Mouse (Mus musculus) stomach, embryonic 14.5 days (tissue): ENCODE measurements around the gene Snx4. TPM values are rescaled to one million over a fixed set of nuclear protein-coding genes. Genes with fewer than 3 reads are reported as not detected.

Experiments
- ATAC-seq: fragments of 200-750 bp; cut with Nextera tagmentation; 2 replicates; pipeline ENCODE4 v1.8.0; 2017; ENCODE audit warnings: low read depth, moderate TSS enrichment; ENCODE audit not compliant: insufficient number of reproducible peaks, insufficient read depth, low FRiP score
- H3K27ac ChIP-seq: fragments of 300-500 bp; sonication (generic); 2 replicates; pipeline ENCODE4 v1.5.1; 2014; ENCODE audit warnings: mild to moderate bottlenecking, low read length, moderate library complexity, mixed read lengths
- H3K27me3 ChIP-seq: fragments of 300-500 bp; sonication (generic); 2 replicates; pipeline ENCODE4 v1.6.1; 2014; ENCODE audit warnings: low read length, control low read depth, mixed read lengths; ENCODE audit not compliant: control insufficient read depth, insufficient read depth
- H3K36me3 ChIP-seq: fragments of 300-500 bp; sonication (generic); 2 replicates; pipeline ENCODE4 v1.6.1; 2014; ENCODE audit warnings: mild to moderate bottlenecking, control low read depth, low read length, moderate library complexity, mixed read lengths; ENCODE audit not compliant: control insufficient read depth, insufficient read depth
- H3K4me1 ChIP-seq: fragments of 300-500 bp; sonication (generic); 2 replicates; pipeline ENCODE4 v1.6.1; 2014; ENCODE audit warnings: low read length, control low read depth, mixed read lengths; ENCODE audit not compliant: control insufficient read depth, insufficient read depth
- H3K4me2 ChIP-seq: fragments of 300-500 bp; sonication (generic); replicated peaks from 2 replicates; pipeline ENCODE4 v1.6.1; 2014; ENCODE audit warnings: low read depth, low read length, control low read depth
- H3K4me3 ChIP-seq: fragments of 300-500 bp; sonication (generic); 2 replicates; pipeline ENCODE4 v1.5.1; 2014; ENCODE audit warnings: low read depth, low read length, control low read depth
- H3K9ac ChIP-seq: fragments of 300-500 bp; sonication (generic); replicated peaks from 2 replicates; pipeline ENCODE4 v1.6.1; 2014; ENCODE audit warnings: low read depth, mild to moderate bottlenecking, control low read depth, low read length, moderate library complexity, mixed read lengths
- H3K9me3 ChIP-seq: fragments of 300-500 bp; sonication (generic); 2 replicates; pipeline ENCODE4 v1.6.1; 2016; ENCODE audit warnings: low read depth, low read length, control low read depth; ENCODE audit not compliant: control insufficient read depth
- WGBS: fragments of 180-500 bp; shearing (Covaris S2); extraction: QIAGEN DNeasy Blood & Tissue Kit; methylation state at CpG from one replicate; pipeline ENCODE4 v1.1.7; 2014; 5-methylcytosine and 5-hydroxymethylcytosine counted together
- polyA plus RNA-seq: library from polyadenylated mRNA; unstranded; fragments of >200 nt; fragmentation: Nextera tagmentation; extraction: Ambion mirVana; gene quantifications from 2 replicates; pipeline ENCODE4 v1.2.1, GENCODE M21; 2014

Snx4 gene
- polyA plus RNA-seq, 1 experiment from 2014 or later: 79.6 TPM

DNA sequence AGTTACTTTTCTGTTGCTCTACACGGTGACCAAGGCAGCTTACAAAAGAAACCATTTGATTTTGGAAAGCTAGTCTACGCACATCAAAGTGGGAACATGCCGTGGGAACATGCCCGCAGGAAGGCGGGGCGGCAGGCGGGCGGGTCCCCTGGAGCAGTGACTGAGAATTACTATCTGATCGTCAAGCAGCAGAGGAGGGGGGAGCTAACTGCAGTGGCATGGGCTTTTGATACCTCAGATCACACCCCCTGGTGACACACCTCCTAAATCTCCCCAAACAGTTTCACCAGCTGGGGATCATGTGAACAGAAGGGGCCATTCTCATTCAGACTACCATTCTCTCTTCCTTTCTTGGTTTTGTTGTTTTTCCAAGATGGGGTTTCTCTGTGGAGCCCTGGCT, 37.3 kb downstream of the Snx4 start:
- peaks cover 4% of the 10 kb centered on the region; the same call in 1 of the 2 replicates for H3K9me3 ChIP-seq
- no peak overlapping the region for H3K9ac ChIP-seq
- no peaks in the 10 kb centered on the region for H3K4me1 ChIP-seq
- peaks cover 68% of the 10 kb centered on the region for H3K36me3 ChIP-seq
- H3K27ac ChIP-seq: no peak overlapping the region
- ATAC-seq: no peak
- no peak overlapping the region for H3K4me2 ChIP-seq
- H3K27me3 ChIP-seq: no peaks in the 10 kb centered on the region
- WGBS: 79% methylated on average over 9 of the region's 9 CpGs
- H3K4me3 ChIP-seq: no peak overlapping the region

DNA sequence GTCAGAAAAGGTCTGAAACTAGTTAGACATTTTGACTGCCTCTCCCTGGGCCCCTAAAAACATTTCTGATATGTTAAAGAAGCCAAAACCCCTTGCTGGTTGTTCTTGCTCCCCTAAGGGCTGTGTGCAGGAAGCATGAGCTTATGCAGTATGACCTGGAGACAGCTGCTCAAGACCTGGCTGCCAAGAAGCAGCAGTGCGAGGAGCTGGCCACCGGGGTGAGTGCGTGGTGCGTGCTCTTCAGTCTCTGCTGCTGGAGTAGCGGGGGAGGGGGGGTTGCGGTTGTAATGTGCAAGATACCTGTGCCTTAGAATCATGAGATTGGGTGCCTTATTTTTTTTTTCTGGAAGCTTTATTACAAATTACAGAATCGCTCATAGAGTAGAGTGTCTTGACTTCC, 38.7 kb downstream of the Snx4 start:
- H3K9me3 ChIP-seq: peaks cover 4% of the 10 kb centered on the region; the same call in 1 of the 2 replicates
- WGBS: 80% methylated on average over 7 of the region's 7 CpGs
- no peak overlapping the region for H3K9ac ChIP-seq
- H3K4me1 ChIP-seq: no peaks in the 10 kb centered on the region
- no peak overlapping the region for H3K4me3 ChIP-seq
- no peaks in the 10 kb centered on the region for H3K27me3 ChIP-seq
- H3K36me3 ChIP-seq: peaks cover 76% of the 10 kb centered on the region
- H3K4me2 ChIP-seq: no peak overlapping the region
- ATAC-seq: no peak
- no peak overlapping the region for H3K27ac ChIP-seq

DNA sequence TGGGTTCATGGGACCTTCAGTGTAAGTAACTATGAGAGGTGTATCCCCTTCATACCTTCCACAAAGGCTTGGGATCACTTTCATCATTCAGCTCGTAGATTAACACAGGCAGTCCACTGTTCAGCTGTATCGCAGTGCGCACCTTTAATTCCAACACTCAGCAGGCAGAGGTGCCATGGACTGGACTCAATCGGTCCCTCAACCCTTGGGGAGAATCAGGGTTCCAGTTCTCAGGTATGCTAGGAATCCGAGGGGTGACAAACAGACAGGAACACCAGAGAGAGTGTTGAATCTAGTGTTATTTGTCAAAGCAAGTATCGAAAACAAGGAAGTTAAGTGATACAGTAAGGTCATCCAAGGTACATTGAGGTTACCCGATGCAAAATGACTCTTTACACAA, 41.0 kb downstream of the Snx4 start:
- Histone ChIP-seq H3K4me3 (no peak overlapping the region), H3K9me3 (peaks cover 4% of the 10 kb centered on the region; the same call in 1 of the 2 replicates), H3K36me3 (peaks cover 84% of the 10 kb centered on the region), H3K27me3 (no peaks in the 10 kb centered on the region), H3K9ac (no peak overlapping the region), H3K4me2 (no peak overlapping the region), H3K4me1 (no peaks in the 10 kb centered on the region), H3K27ac (no peak overlapping the region)
- WGBS: 97% methylated on average over 7 of the region's 7 CpGs
- ATAC-seq: no peak

DNA sequence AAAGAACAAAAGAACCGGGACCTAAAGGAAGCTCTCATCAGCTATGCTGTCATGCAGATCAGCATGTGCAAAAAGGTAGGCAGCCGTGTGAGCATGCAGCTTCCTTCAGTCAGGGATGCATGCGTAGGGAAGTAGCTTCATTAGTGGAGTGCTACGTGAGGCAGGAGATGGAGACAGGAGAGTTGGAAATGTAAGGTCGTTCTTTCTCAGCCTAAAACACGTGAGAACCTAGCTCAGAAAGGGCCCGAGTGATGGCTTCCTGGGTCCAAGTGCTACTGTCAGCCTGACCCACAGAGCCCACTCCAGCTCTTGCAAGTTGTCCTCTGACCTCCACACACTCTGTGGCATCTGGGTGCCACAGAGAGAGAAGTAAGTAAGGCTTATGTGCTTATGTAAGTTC, 43.4 kb downstream of the Snx4 start:
- WGBS: 95% methylated on average over 7 of the region's 7 CpGs
- Histone ChIP-seq H3K36me3 (peaks cover 78% of the 10 kb centered on the region), H3K27ac (no peak overlapping the region), H3K4me1 (no peaks in the 10 kb centered on the region), H3K9ac (no peak overlapping the region), H3K27me3 (no peaks in the 10 kb centered on the region), H3K4me3 (no peak overlapping the region), H3K9me3 (peaks cover 4% of the 10 kb centered on the region; the same call in 1 of the 2 replicates), H3K4me2 (no peak overlapping the region)
- no peak for ATAC-seq

DNA sequence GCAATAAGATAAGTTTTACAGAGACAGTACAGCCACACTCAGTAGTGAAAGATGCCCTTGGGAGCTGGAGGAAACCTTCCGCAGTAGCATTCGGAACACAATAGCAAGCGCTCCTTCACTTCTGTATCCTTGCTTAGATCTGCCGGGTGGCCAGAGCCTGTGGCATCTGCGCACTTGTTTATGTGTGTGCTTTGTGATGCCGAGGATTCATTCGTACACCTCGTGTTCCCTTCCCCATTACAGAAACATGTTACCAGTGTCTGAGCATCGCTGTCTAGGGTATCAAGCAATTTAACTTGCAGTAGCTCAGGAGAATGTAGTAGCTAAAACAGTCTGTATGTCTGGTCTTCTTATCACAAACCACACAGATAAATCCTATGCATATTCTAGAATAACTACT, 44.1 kb downstream of the Snx4 start:
- 94% methylated on average over 9 of the region's 9 CpGs for WGBS
- Histone ChIP-seq H3K9ac (no peak overlapping the region), H3K36me3 (peaks cover 79% of the 10 kb centered on the region), H3K9me3 (peaks cover 4% of the 10 kb centered on the region; the same call in 1 of the 2 replicates), H3K27me3 (no peaks in the 10 kb centered on the region), H3K4me1 (no peaks in the 10 kb centered on the region), H3K4me3 (no peak overlapping the region), H3K4me2 (no peak overlapping the region), H3K27ac (no peak overlapping the region)
- ATAC-seq: no peak

DNA sequence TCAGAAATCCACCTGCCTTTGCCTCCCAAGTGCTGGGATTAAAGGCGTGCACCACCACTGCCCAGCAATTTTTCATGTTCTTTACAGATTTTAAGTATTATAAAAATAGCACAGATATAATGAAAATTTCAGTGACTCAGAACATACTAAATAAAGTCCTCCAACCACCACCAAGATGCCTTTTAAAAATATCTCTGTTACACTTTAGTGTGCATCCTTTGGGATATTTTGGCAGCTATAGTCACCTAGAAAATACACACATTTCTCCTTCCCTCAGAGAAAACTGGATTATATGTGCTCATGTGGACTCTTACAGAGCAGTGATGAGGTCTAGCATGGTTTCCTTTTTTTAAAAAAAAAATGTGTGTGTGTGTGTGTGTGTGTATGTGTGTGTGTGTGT, 46.3 kb downstream of the Snx4 start:
- Histone ChIP-seq H3K36me3 (peaks cover 59% of the 10 kb centered on the region), H3K9me3 (no peaks in the 10 kb centered on the region), H3K27me3 (no peaks in the 10 kb centered on the region), H3K27ac (no peak overlapping the region), H3K4me1 (no peaks in the 10 kb centered on the region), H3K4me3 (no peak overlapping the region), H3K9ac (no peak overlapping the region), H3K4me2 (no peak overlapping the region)
- no peak for ATAC-seq
- WGBS: 95% methylated on average over 1 of the region's 1 CpGs

DNA sequence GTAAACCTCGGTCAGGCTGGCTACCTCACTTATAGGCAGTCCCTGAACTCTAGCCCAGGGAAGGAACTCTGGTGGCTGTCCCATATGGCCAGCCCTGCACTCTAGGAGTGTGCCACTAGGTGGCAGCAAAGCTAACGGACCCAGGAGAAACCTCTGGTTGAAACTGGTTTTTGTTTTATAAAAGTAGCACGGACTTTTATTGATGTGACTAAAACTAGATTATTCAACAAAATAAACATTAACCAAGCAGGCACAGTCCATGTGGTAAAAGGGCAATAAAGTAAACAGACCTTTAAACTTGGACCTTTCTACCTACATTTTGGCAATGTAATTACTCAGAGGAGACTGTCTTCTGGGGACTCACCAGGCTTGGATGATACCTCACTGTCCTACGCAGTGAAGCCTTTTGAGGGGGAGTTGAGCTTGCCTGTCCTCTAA, 55.4 kb downstream of the Snx4 start:
- 12% methylated on average over 4 of the region's 4 CpGs for WGBS
- Histone ChIP-seq H3K27me3 (no peaks in the 10 kb centered on the region), H3K4me3 (no peak overlapping the region), H3K36me3 (peaks cover 9% of the 10 kb centered on the region; the same call in 1 of the 2 replicates), H3K4me2 (no peak overlapping the region; the same call in 1 of the 2 replicates), H3K4me1 (no peaks in the 10 kb centered on the region), H3K27ac (no peak overlapping the region), H3K9ac (no peak overlapping the region), H3K9me3 (no peaks in the 10 kb centered on the region)
- ATAC-seq: no peak

DNA sequence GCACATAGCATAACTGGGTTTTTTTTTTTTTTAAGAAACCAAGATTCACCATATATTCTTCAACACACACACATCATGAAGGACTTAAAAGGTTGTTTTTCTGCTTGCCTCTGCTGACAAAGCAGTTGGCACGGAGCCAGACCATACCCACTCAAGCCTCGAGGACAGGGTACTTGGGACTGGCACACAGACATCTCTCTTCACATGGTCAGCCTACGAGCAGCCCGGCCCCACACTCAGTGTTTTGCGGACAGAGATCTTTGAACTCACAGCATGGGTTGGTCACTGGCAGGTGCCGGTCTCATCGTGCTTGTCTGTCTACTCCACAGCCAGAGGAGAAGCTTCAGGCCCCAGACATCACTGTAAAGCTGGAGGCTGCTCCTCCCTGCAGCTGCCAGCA, 56.5 kb downstream of the Snx4 start:
- Histone ChIP-seq H3K4me2 (no peak overlapping the region), H3K27ac (no peak overlapping the region), H3K36me3 (peaks cover 9% of the 10 kb centered on the region; the same call in 1 of the 2 replicates), H3K9ac (no peak overlapping the region), H3K4me3 (no peak overlapping the region), H3K27me3 (no peaks in the 10 kb centered on the region), H3K4me1 (no peaks in the 10 kb centered on the region), H3K9me3 (no peaks in the 10 kb centered on the region)
- ATAC-seq: no peak
- WGBS: 83% methylated on average over 7 of the region's 7 CpGs

DNA sequence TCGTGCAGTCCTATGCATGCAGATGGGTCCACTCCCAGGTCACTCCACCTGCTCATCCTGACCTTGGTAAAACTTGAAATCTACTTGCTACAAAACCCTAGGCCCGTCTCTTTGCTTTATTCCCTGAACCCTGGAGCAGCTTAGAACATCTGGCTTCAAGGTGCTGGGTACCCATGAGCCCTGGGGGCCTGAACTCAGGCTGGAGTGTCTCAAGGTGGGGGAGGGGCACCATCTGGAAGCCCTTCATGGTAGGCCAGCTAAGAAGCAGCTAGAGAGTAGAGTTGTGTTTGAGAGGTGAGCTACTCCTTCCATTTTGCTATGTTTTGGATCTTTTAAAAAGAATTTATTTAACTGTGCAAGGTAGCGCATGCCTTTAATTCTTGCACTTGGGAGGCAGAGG, 57.8 kb downstream of the Snx4 start:
- no peak overlapping the region for H3K27ac ChIP-seq
- ATAC-seq: no peak
- no peaks in the 10 kb centered on the region for H3K27me3 ChIP-seq
- no peak overlapping the region for H3K9ac ChIP-seq
- H3K4me1 ChIP-seq: no peaks in the 10 kb centered on the region
- H3K4me3 ChIP-seq: no peak overlapping the region
- 84% methylated on average over 3 of the region's 3 CpGs for WGBS
- H3K36me3 ChIP-seq: peaks cover 3% of the 10 kb centered on the region; the same call in 1 of the 2 replicates
- H3K4me2 ChIP-seq: no peak overlapping the region
- H3K9me3 ChIP-seq: no peaks in the 10 kb centered on the region
